Mouse (Mus musculus) T-cell, adult 2 months (primary cell): Measurements from ENCODE around the gene Slc6a9.

Experiments
- DNase-seq: peaks from one replicate; pipeline ENCODE4 v3.0.0; 2022; ENCODE audit warnings: low spot score

The Slc6a9 gene

DNA sequence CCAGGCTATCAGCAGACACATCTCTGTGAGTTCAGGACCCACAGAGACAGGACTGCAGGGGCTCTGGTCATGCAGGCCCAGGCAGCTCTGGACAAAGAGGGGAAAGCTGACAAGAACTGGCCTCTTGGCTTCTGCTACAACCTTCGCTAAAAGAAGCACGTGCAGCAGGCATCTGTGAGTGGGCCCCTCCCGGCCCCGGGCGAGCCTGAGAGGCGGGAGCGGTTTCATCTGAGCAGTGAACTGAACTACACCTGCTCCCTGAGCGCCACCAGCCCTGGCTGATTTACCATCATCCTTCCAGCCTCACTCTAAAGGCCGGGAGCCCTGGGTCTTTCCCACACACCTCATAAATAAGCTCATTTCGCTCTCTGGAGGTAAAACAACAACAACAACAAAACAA is 44.0 kb downstream of the Slc6a9 start:
- peak; percentile 52 for DNase-seq

DNA sequence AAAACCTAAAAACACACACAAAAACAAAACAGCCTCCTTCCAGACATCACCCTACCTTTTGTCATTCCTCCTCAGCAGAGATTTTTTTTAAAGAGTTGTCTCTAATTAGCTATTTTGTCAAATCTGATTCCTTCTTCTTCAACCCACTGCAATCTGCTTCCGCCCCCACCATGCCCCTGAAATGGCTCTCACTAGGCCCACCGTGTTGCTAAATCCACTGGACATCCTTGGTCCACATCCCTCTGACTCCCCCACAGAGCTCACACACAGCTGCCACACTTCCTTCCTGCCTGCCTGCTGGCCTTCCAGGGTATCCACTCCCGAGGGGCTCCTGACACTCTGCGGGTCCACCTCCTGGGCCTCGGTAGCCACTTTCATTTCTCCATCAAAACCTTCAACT is 44.4 kb downstream of the Slc6a9 start:
- DNase-seq = no peak

- DNase-seq = peak; percentile 6
Observed at GRCm38 (mm10) chr4:117882701-117883691, 48.7 kb downstream of the Slc6a9 start, which contains the start of gene B4galt2. Gene B4galt2, minus strand, starts transcription at chr4:117883487.

GRCm38 (mm10) chr4:117884146-117884545 is 49.8 kb downstream of the Slc6a9 start:
- DNase-seq = no peak

GRCm38 (mm10) chr4:117885093-117885492 is 50.8 kb downstream of the Slc6a9 start:
- no peak for DNase-seq

- no peak for DNase-seq
Observed at GRCm38 (mm10) chr4:117885994-117886393, 51.7 kb downstream of the Slc6a9 start.

DNA sequence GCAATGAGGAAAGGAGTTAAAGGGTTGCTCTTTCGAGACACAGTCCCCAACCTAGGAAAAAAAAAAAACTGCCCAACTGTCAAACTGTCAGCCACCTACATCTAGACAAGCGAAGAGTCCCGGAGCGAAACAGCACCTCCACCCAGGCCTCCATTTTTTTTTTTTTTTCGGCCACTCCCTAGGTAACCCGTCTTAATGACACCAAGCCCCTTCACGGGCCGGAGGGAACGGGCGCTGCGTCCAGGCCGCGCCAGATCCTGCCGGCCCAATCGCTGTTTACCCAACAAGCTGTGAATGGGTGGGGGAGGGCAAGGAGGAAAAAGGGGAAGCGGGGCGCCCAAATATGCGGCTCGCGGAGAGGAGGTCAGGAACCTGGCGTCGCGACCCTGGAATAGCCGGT is 52.3 kb downstream of the Slc6a9 start:
- DNase-seq = no peak

DNA sequence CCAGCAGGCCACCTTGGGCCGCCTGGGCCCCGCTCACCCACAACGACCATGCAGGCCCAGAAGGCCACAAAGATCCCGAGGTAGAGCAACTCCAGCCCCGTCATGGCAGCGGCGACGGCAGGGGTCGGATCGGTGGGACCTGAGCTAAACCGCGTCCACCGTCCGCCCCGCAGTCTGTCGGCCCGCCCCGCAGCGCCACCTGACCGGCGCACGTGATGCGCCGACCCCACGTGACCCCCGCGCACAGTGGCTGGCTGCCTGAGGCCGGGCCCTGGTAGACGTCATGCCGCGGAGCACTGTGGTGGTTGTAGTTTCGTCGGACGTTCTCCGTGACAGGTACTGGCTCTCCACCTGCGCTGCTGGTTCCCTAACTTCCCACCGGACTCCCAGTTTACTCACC is 52.8 kb downstream of the Slc6a9 start, which contains the start of gene Atp6v0b:
Gene Atp6v0b, minus strand, starts transcription at position 201 of the 400 bp plus-strand sequence.
- peak; percentile 93 for DNase-seq

DNA sequence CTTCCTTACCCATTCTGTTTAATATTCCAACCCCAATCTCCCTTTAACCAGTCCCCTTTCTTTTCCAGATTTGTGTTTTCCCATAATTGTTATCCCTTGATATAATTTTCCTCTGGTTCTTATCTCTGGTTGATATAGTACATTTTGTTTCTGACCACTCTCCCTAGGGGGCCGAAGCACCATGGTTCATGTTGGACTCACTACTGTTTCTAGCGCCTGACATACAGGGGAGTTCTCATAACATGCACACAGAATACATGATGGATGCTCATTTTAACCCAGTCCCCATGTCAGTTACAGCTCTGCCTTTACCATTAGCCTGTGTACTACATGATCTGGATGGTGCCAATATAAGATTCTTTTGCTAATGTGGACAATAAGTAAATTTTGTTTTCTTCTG is 53.6 kb downstream of the Slc6a9 start:
- DNase-seq = no peak

DNA sequence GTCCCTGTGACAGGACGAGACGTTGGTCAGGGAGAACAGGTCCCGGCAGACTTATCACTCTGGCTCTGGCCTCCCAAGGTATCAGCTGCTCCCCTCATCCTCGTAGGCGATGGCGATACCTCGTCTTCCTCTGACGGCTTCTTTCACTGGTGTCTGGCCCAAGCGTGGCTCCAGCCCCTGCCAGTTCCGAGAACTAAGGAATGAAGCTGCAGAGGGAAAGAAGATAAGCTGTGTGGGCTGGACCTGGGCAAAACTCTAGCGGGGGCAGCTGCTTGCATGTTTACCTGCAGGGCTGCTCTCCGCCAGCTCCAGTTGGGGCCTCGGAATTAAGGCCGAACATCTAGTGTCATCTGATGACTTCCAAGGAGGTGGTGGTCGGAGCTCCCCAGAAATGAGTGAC is 55.2 kb downstream of the Slc6a9 start:
- no peak for DNase-seq

DNA sequence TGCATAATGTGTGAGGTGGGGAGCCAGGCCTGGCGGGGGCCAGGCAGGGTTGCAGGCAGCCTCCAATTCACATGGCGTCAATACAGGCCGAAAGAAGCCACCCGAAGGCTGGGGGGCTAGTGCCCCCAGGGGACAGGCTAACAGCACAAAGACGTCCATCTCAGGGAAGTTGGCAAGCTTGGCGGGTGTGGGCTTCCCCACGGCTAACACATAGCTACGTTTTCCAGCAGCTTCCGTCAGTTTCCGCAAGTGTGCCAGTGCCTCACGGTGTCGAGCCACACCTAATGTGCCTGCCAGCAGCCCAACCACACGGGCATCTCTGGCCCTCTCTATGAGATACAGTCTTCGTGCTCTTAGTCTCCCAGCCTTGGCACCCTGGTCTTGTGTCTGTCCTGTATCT is 55.7 kb downstream of the Slc6a9 start:
- DNase-seq = no peak

DNA sequence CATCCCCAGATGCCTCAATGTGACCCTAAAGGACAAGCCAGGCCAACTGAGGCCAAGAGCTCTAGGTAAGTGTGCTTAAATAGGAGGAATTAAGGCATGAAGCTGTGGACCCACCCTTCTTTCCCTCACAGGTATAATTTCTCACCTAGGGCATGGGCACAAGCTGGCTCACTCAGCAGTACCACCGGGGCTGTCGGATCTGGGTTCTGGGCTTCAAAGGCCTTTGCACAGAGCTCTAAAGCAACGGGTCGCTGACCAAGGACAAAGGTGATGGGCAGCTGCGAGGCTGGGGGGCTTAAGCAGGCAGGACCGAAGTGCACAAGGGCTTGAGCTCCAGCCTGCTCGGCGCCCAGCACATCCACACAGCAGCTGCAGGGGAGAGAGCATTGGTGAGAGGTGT is 56.4 kb downstream of the Slc6a9 start:
- DNase-seq = no peak

GRCm38 (mm10) chr4:117891738-117892161 is 57.4 kb downstream of the Slc6a9 start, which contains the start of gene Dph2:
Gene Dph2, minus strand, starts transcription at chr4:117892032.
- DNase-seq = peak; percentile 79

GRCm38 (mm10) chr4:117893376-117893775 is 59.1 kb downstream of the Slc6a9 start:
- peak; percentile 37 for DNase-seq

DNA sequence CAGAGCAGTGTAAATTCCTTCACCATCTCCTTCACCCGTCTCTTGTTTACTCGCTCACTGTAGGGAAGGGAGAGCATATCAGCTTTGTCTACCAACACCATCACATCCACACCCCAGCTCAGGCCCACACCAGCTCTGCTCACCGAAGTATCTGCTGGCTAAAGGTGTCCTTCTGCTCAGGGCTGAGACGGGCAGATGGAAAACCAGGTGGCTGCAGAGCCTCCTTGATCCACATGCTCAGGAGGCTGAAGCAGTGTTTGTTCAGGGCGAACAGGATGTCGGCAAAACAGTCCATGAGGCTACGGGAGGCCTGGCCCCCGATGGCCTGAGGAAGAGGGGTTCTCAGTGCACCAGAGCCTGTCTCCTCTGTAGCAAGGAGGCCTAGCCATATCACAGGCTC is 60.3 kb downstream of the Slc6a9 start:
- DNase-seq = no peak

DNA sequence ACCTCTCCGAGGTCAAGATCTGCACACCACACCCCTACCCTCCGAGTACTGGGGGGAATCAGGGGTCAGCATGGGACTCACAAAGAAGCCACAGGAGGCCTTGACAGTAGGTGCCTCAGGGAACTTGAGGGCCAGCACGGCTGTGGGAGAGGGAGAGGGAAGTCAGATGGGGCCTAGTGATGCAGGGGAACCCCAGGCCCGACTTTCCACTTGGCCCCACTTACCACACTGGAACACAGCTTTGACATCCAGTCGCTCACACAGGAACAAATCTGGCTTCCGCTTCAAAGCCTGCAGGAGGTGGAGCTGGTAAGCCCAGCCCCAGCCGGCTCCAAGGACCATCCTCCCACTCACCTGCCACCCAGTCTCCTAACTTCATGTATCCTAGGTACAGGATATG is 61.0 kb downstream of the Slc6a9 start:
- no peak for DNase-seq

GRCm38 (mm10) chr4:117896031-117896430 is 61.7 kb downstream of the Slc6a9 start:
- DNase-seq = no peak

DNA sequence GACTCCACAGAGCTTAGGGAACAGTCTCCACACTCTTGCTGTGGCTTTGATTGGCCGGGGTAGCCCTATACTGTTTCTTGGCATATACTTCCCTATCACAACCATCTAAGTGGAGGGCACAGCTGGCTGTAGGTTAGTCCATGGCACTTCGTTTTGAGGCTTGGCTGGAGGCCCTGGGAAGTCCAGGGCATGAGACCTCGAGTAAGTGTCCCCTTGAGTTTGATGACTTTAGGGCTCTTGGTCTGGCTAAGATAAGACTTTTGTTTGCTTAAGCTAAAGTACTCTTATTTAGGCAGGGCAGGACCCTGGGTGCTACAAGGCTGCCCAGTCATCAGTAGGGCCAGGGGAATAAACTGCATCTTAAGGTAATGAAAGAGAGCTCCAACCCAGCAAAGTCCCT is 63.8 kb downstream of the Slc6a9 start:
- DNase-seq = no peak

- no peak for DNase-seq
Observed at GRCm38 (mm10) chr4:117904094-117904493, 69.8 kb downstream of the Slc6a9 start.

- no peak for DNase-seq
Observed at GRCm38 (mm10) chr4:117904761-117905160, 70.5 kb downstream of the Slc6a9 start.

- no peak for DNase-seq
Observed at GRCm38 (mm10) chr4:117906196-117906595, 71.9 kb downstream of the Slc6a9 start.

DNA sequence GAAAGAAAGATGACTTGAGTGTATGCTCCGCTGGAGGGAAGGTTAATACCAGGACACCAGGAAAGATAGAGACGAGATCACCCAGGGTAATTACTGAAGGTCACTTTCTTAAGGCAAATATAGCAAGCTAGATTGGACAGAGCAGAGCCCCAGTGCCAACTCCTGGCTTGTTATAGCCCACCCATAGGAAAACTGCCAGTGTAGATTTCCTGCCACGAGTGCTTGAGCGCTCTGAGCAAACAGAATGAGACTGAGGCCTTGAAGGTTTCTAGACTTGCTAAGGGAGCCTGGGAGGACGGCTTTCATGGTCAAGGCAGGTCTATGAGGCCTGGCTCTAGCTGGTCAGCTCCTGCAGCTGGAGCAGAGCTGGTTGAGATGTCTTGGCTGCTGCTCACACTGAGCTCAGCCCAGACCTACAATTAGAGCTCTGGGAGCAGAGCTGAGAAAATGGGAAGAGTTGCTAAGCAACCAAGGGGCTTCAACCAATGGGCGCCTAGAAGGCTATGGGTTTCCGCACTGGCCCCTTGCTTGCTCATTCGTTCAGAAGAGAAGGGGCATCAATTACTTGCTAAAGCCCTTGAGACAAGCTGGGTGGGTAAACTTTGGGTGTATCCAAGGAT is 74.6 kb downstream of the Slc6a9 start:
- DNase-seq = no peak

- DNase-seq = no peak
Observed at GRCm38 (mm10) chr4:117912131-117912561, 77.8 kb downstream of the Slc6a9 start.
